Mouse (Mus musculus): ENCODE measurements at regions not wholly inside any gene's neighbourhood (a gene's known extent, or its start where the extent isn't known, plus 50 kb on each side); places are given as distances from the start of the nearest gene placed in this dataset.

- TF ChIP-seq POLR2A (IDR thresholded peaks at IDR 0.05; ENCODE audit: borderline replicate concordance, control insufficient read depth, low read depth, low read length) (no peak), CTCF (IDR thresholded peaks at IDR 0.05; ENCODE audit: control insufficient read depth, insufficient read depth, low read length) (no peak)
Observed at GRCm38 (mm10) chr15:61805379-61805778, 882.6 kb upstream of the A1bg start.
